Mouse (Mus musculus) megakaryocyte, embryonic 14.5 days (primary cell): ENCODE data around the gene Dnah2.

Experiments used
- FLI1 ChIP-seq: IDR thresholded peaks from 2 replicates; pipeline ENCODE4 v1.6.1; 2012; ENCODE audit warnings: low read length, inconsistent platforms, mixed read lengths
- GATA1 ChIP-seq: IDR thresholded peaks from 3 replicates; pipeline ENCODE4 v1.6.1; 2012; ENCODE audit warnings: mixed read lengths, low read length, inconsistent platforms, borderline replicate concordance

GRCm38 (mm10) chr11:69557381-69557958 is 8.6 kb upstream of the Dnah2 start:
- TF ChIP-seq FLI1 (no peak), GATA1 (no peak)
